Mouse (Mus musculus) myocyte (in vitro differentiated cells): ENCODE data around the gene C5ar1. TPM values are rescaled to one million over a fixed set of nuclear protein-coding genes. Genes with fewer than 3 reads are reported as not detected.

ENCODE experiments used
- H3K27me3 ChIP-seq: one replicate; pipeline ENCODE4 v1.6.1; 2011; ENCODE audit not compliant: control insufficient read depth, insufficient read depth, insufficient read length
- H3K36me3 ChIP-seq: one replicate; pipeline ENCODE4 v1.6.1; 2011; ENCODE audit not compliant: control insufficient read depth, insufficient read depth
- H3K4me2 ChIP-seq: one replicate; pipeline ENCODE4 v1.6.1; 2011; ENCODE audit warnings: low read depth, control low read depth
- H3K4me3 ChIP-seq: one replicate; pipeline ENCODE4 v1.5.1; 2011; ENCODE audit warnings: mild to moderate bottlenecking, control low read depth, moderate library complexity
- H3K79me2 ChIP-seq: one replicate; pipeline ENCODE4 v1.6.1; 2011; ENCODE audit not compliant: control insufficient read depth, insufficient read depth
- H3ac ChIP-seq: one replicate; pipeline ENCODE4 v1.6.1; 2011; ENCODE audit not compliant: control insufficient read depth, insufficient read length
- CEBPB ChIP-seq: IDR thresholded peaks from 2 replicates; pipeline ENCODE4 v1.6.1; 2011; ENCODE audit warnings: mild to moderate bottlenecking, moderate library complexity; ENCODE audit not compliant: poor library complexity, insufficient read depth, severe bottlenecking
- E2F4 ChIP-seq: IDR thresholded peaks from one replicate; pipeline ENCODE4 v1.6.1; 2011; ENCODE audit warnings: mild to moderate bottlenecking, control low read depth, moderate library complexity; ENCODE audit not compliant: insufficient read depth
- MAX ChIP-seq: IDR thresholded peaks from one replicate; pipeline ENCODE4 v1.6.1; 2011; ENCODE audit warnings: low read depth, mild to moderate bottlenecking, control low read depth
- MYOD1 ChIP-seq, 3 experiments: IDR thresholded peaks; one replicate each; pipeline ENCODE4 v1.6.1; 2011; ENCODE audit warnings: control low read depth in 2 of 3, low read depth in 2 of 3, mild to moderate bottlenecking in 2 of 3, moderate library complexity in 1 of 3; ENCODE audit not compliant: insufficient read length in 2 of 3, control insufficient read depth in 1 of 3
- MYOG ChIP-seq, 3 experiments: IDR thresholded peaks; one replicate each; pipeline ENCODE4 v1.6.1; 2011; ENCODE audit warnings: control low read depth in 2 of 3, low read depth in 2 of 3, mild to moderate bottlenecking in 2 of 3; ENCODE audit not compliant: insufficient read length in 2 of 3, control insufficient read depth in 1 of 3, insufficient read depth in 1 of 3
- POLR2A ChIP-seq: IDR thresholded peaks from one replicate; pipeline ENCODE4 v1.6.1; 2011; ENCODE audit warnings: low read depth, mild to moderate bottlenecking, control low read depth, moderate library complexity; ENCODE audit not compliant: insufficient read length
- POLR2AphosphoS2 ChIP-seq: IDR thresholded peaks from one replicate; pipeline ENCODE4 v1.6.1; 2011; ENCODE audit warnings: low read depth, control low read depth; ENCODE audit not compliant: insufficient read length
- REST ChIP-seq: IDR thresholded peaks from one replicate; pipeline ENCODE4 v1.6.1; 2011; ENCODE audit warnings: mild to moderate bottlenecking, control low read depth, moderate library complexity; ENCODE audit not compliant: insufficient read depth, insufficient read length
- SRF ChIP-seq: IDR thresholded peaks from one replicate; pipeline ENCODE4 v1.6.1; 2011; ENCODE audit warnings: low read depth; ENCODE audit not compliant: control insufficient read depth, insufficient read length
- TCF12 ChIP-seq: IDR thresholded peaks from one replicate; pipeline ENCODE4 v1.6.1; 2011; ENCODE audit warnings: mild to moderate bottlenecking, control low read depth; ENCODE audit not compliant: poor library complexity, insufficient read depth, severe bottlenecking
- TCF3 ChIP-seq: IDR thresholded peaks from one replicate; pipeline ENCODE4 v1.6.1; 2011; ENCODE audit warnings: low read depth, control low read depth; ENCODE audit not compliant: insufficient read length
- USF1 ChIP-seq: IDR thresholded peaks from one replicate; pipeline ENCODE4 v1.6.1; 2011; ENCODE audit warnings: low read depth, mild to moderate bottlenecking, control low read depth, moderate library complexity
- polyA plus RNA-seq: library from polyadenylated mRNA; unstranded; fragments of >200 nt; fragmentation: generic; extraction: Trizol; gene quantifications from one replicate; pipeline ENCODE4 v1.2.1, GENCODE M21; 2012; ENCODE audit warnings: missing spikeins

Gene C5ar1
- polyA plus RNA-seq, 1 experiment, result not detected

DNA sequence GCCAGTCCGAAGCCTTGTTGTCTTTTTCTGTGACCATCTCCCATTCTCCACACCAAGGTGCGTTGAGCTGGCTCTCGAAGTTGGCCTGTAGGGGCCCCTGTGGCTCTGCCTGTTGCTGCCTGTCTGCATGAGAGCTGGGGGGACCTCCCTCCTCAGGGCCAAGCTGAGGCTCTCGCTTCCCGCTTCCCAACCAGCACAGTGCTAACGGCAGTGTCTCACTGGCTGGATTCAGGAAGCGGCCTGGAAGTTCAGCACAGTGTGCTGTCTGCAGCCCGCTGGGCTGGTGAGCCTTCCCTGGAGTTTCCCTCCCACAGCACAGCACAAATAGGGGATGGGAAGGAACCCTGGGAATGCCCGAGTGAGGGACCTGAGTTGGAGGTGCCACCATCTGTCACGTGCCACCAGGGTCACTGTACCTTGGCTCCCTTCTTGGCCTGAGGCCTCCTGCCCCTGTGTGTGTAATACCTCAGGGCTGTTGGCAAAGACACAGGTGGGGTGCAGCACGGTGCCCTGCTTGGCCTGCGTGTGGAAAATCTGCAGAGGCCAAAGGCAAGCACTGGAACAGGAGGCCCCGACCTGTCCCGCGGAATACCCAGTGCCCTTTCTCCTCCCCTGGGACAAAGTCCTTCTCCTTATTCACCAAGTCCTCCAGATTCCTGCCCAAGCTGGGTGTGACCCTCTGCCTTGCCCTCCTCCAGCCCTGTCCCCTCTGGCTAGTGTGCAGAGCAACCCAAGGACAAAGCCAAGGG, 56.4 kb downstream of the C5ar1 start:
- Histone ChIP-seq H3K36me3 (no peaks in the 10 kb centered on the region), H3K4me3 (no peak overlapping the region)
- TF ChIP-seq MYOD1 (IDR thresholded peaks at IDR 0.05; ENCODE audit: control insufficient read depth in 1 of 3, insufficient read length in 2 of 3, low read depth in 2 of 3), result no peak

DNA sequence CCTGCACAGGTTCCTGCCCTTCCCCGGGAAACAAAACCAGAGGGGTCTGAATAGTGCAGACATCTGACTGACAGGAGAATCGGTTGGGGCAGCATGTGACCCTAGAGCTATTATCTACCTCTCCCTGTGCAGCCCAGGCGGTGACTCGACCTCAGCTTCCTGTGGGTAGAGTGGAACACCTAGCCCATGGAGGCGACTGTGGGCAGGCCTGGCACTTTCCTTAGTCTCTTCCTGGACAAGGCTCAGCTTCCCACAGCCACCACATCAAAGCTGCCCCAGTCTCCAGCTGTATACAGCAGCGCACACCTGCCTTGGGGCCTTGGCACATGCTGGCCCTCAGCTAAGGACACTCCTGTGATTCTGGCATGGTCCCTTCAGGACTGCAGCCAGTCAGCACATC, 58.2 kb downstream of the C5ar1 start:
- Histone ChIP-seq H3K36me3 (no peaks in the 10 kb centered on the region), H3K79me2 (no peaks in the 10 kb centered on the region), H3K4me3 (no peak overlapping the region), H3K4me2 (no peak overlapping the region), H3K27me3 (no peaks in the 10 kb centered on the region), H3ac (no peak overlapping the region)
- TF ChIP-seq REST, result no peak
- TF ChIP-seq POLR2A, result no peak
- no peak for TF ChIP-seq E2F4
- TF ChIP-seq USF1, result no peak
- no peak for TF ChIP-seq TCF12
- no peak for TF ChIP-seq MAX
- no peak for TF ChIP-seq MYOD1 (IDR thresholded peaks at IDR 0.05; ENCODE audit: control insufficient read depth in 1 of 3, insufficient read length in 2 of 3, low read depth in 2 of 3)
- no peak for TF ChIP-seq SRF
- no peak for TF ChIP-seq CEBPB
- TF ChIP-seq POLR2AphosphoS2, result no peak
- TF ChIP-seq MYOG (IDR thresholded peaks at IDR 0.05; ENCODE audit: control insufficient read depth in 1 of 3, insufficient read depth in 1 of 3, insufficient read length in 2 of 3, low read depth in 2 of 3), result no peak
- TF ChIP-seq TCF3, result no peak

More for the DNA sequence above, 56.4 kb downstream of the C5ar1 start:
- no peak overlapping the region for H3K4me2 ChIP-seq
- no peaks in the 10 kb centered on the region for H3K79me2 ChIP-seq
- no peak overlapping the region for H3ac ChIP-seq
- H3K27me3 ChIP-seq, result no peaks in the 10 kb centered on the region

DNA sequence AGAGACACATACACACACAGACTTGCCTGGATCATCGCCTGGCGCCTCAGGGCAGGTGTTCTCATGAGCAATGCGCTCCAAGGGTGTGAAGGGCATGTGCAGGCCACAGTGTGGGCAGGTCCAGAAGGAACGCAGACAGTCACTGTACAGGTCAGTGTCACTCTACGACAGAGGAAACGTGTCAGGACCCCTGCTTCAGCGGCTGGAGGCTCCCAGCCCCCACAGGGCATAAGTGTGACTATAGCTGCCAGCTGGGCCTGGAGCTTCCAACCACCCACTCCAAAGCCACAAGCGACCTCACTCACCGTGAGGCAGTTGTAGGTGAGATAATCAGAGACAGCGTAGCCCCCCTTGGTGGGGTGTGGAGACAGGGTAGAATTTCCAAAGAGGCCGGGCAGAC, 60.8 kb downstream of the C5ar1 start:
- H3K79me2 ChIP-seq, result no peaks in the 10 kb centered on the region
- TF ChIP-seq SRF (no peak), TCF12 (no peak), REST (no peak), MYOD1 (IDR thresholded peaks at IDR 0.05; ENCODE audit: control insufficient read depth in 1 of 3, insufficient read length in 2 of 3, low read depth in 2 of 3) (no peak), MAX (no peak), POLR2A (no peak), TCF3 (no peak), CEBPB (no peak), POLR2AphosphoS2 (no peak)
- H3K4me2 ChIP-seq, result no peak overlapping the region
- H3K36me3 ChIP-seq, result no peaks in the 10 kb centered on the region
- H3K27me3 ChIP-seq, result no peaks in the 10 kb centered on the region
- no peak overlapping the region for H3K4me3 ChIP-seq
- no peak overlapping the region for H3ac ChIP-seq

GRCm38 (mm10) chr7:16197166-16197565, 62.2 kb downstream of the C5ar1 start:
- no peak overlapping the region for H3K4me3 ChIP-seq
- H3ac ChIP-seq, result no peak overlapping the region
- no peak for TF ChIP-seq TCF3
- TF ChIP-seq MYOG (IDR thresholded peaks at IDR 0.05; ENCODE audit: control insufficient read depth in 1 of 3, insufficient read depth in 1 of 3, insufficient read length in 2 of 3, low read depth in 2 of 3), result no peak
- no peak for TF ChIP-seq TCF12
- no peak for TF ChIP-seq CEBPB
- no peak for TF ChIP-seq USF1
- no peak for TF ChIP-seq MYOD1 (IDR thresholded peaks at IDR 0.05; ENCODE audit: control insufficient read depth in 1 of 3, insufficient read length in 2 of 3, low read depth in 2 of 3)
- no peak for TF ChIP-seq E2F4
- no peak for TF ChIP-seq MAX
- no peak for TF ChIP-seq REST
- no peaks in the 10 kb centered on the region for H3K27me3 ChIP-seq
- no peaks in the 10 kb centered on the region for H3K79me2 ChIP-seq
- no peak overlapping the region for H3K4me2 ChIP-seq
- H3K36me3 ChIP-seq, result no peaks in the 10 kb centered on the region

Other genes starting within 250 kb of the C5ar1 start
- gene Bicra, start 211.6 kb downstream of the C5ar1 start, polyA plus RNA-seq, result 6.6 TPM
- not detected for gene Zfp541, start 197.7 kb downstream of the C5ar1 start, polyA plus RNA-seq
- gene Napa, start 161.1 kb downstream of the C5ar1 start, polyA plus RNA-seq, result 193 TPM
- 16.4 TPM for gene Kptn, start 139.6 kb downstream of the C5ar1 start, polyA plus RNA-seq
- gene Slc8a2, start 129.7 kb downstream of the C5ar1 start, polyA plus RNA-seq, result 0.02 TPM
- 2.2 TPM for gene Meis3, start 84.5 kb downstream of the C5ar1 start, polyA plus RNA-seq
- 9.0 TPM for gene Dhx34, start 37.5 kb downstream of the C5ar1 start, polyA plus RNA-seq
- gene C5ar2, start 15.4 kb downstream of the C5ar1 start, polyA plus RNA-seq, result not detected
- 12.1 TPM for gene Inafm1, start 14.1 kb upstream of the C5ar1 start, polyA plus RNA-seq
- gene Ccdc9, start 27.3 kb upstream of the C5ar1 start, polyA plus RNA-seq, result 48.4 TPM
- gene Bbc3, start 48.9 kb upstream of the C5ar1 start, polyA plus RNA-seq, result 34.6 TPM
- gene Sae1, start 128.3 kb upstream of the C5ar1 start, polyA plus RNA-seq, result 169 TPM
- 24.8 TPM for gene Zc3h4, start 141.4 kb upstream of the C5ar1 start, polyA plus RNA-seq
- 131 TPM for gene Tmem160, start 193.2 kb upstream of the C5ar1 start, polyA plus RNA-seq
- gene Npas1, start 218.2 kb upstream of the C5ar1 start, polyA plus RNA-seq, result 0.18 TPM